Mouse (Mus musculus) CH12.LX (cell line): ENCODE data around the gene Olfr669. TPM values are rescaled to one million over a fixed set of nuclear protein-coding genes. Genes with fewer than 3 reads are reported as not detected.

Experiments
- DNase-seq: peaks from one replicate; pipeline ENCODE4 v3.0.0-alpha.2; 2013; ENCODE audit errors: extremely low read depth
- H3K27ac ChIP-seq: 2 replicates; pipeline ENCODE4 v1.5.1; 2012; ENCODE audit warnings: low read depth, mild to moderate bottlenecking, control low read depth, moderate library complexity; ENCODE audit not compliant: insufficient read depth
- H3K27me3 ChIP-seq: replicated peaks from 2 replicates; pipeline ENCODE3; 2012; ENCODE audit warnings: inconsistent platforms
- H3K36me3 ChIP-seq, 2 experiments: replicated peaks in 1 of 2; 2 replicates each; pipeline versions ENCODE3 to v1.6.1; 2012; ENCODE audit warnings: inconsistent platforms in 1 of 2, low read length in 1 of 2, mild to moderate bottlenecking in 1 of 2, mixed read lengths in 1 of 2, moderate library complexity in 1 of 2; ENCODE audit not compliant: control insufficient read depth in 1 of 2, insufficient read depth in 1 of 2
- H3K4me1 ChIP-seq, 2 experiments: 2 replicates each; pipeline ENCODE4 v1.6.1; 2012; ENCODE audit warnings: inconsistent platforms in 1 of 2, moderate library complexity in 1 of 2; ENCODE audit not compliant: insufficient read depth in 2 of 2, control insufficient read depth in 1 of 2
- H3K4me2 ChIP-seq: 2 replicates; pipeline ENCODE4 v1.6.1; 2012; ENCODE audit warnings: low read depth, mild to moderate bottlenecking, control low read depth; ENCODE audit not compliant: poor library complexity, insufficient read depth, severe bottlenecking
- H3K4me3 ChIP-seq, 3 experiments: fragments of 150-350 bp in 1 of 3; sonication (generic) in 1 of 3; replicated peaks in 1 of 3; 2 replicates each; pipeline versions ENCODE3 to v1.5.1; 2011 to 2012; ENCODE audit warnings: low read depth in 2 of 3, low read length in 2 of 3, mild to moderate bottlenecking in 2 of 3, moderate library complexity in 2 of 3, control low read depth in 1 of 3, improper control_type of control experiment in 1 of 3, inconsistent platforms in 1 of 3, mixed read lengths in 1 of 3; ENCODE audit not compliant: poor library complexity in 1 of 3
- H3K79me2 ChIP-seq: replicated peaks from 2 replicates; pipeline ENCODE4 v1.6.1; 2012; ENCODE audit warnings: mild to moderate bottlenecking, moderate library complexity; ENCODE audit not compliant: control insufficient read depth, poor library complexity, insufficient read depth, severe bottlenecking; ENCODE audit errors: extremely low read depth
- H3K9ac ChIP-seq: 2 replicates; pipeline ENCODE4 v1.6.1; 2012; ENCODE audit warnings: low read depth, mild to moderate bottlenecking, control low read depth, moderate library complexity; ENCODE audit not compliant: insufficient read depth
- H3K9me3 ChIP-seq: replicated peaks from 2 replicates; pipeline ENCODE3; 2012; ENCODE audit warnings: low read length, inconsistent platforms, mixed read lengths
- NELFE ChIP-seq: IDR thresholded peaks from 2 replicates; pipeline ENCODE4 v1.6.1; 2011; ENCODE audit warnings: low read depth, low read length, improper control_type of control experiment
- POLR2A ChIP-seq: IDR thresholded peaks from 2 replicates; pipeline ENCODE4 v1.6.1; 2011; ENCODE audit warnings: low read depth, mild to moderate bottlenecking, improper control_type of control experiment, low read length
- dilution Hi-C: fragments of 300-500 bp; cut with MboI; formaldehyde crosslinking; loops from 2 replicates; pipeline ENCODE4 v1.14.3; 2020; ENCODE audit warnings: low sequenced_read_pairs; ENCODE audit not compliant: extremely low pct_unique_long_range_greater_than_20kb, extremely low pct_ligation_motif_present
- in situ Hi-C: fragments of 300-500 bp; cut with MboI; formaldehyde crosslinking; loops from 3 replicates; pipeline ENCODE4 v1.14.3; 2019; ENCODE audit warnings: low sequenced_read_pairs, low pct_ligation_motif_present, low pct_unique_long_range_greater_than_20kb, mixed read lengths
- polyA plus RNA-seq: library from polyadenylated mRNA; unstranded; fragments of >175 nt; gene quantifications from 2 replicates; pipeline ENCODE4 v1.2.1, GENCODE M21; 2012; ENCODE audit warnings: low read depth; ENCODE audit not compliant: insufficient read length
- total RNA-seq, 2 experiments: library from RNA; depleted of rRNA; stranded (reverse); fragments of 300-350 nt in 1 of 2; fragments of >200 nt in 1 of 2; gene quantifications; 2 replicates each; pipeline ENCODE4 v1.2.3; 2012 to 2014

Gene Olfr669
- total and polyA plus RNA-seq, 3 experiments = not detected

- Histone ChIP-seq H3K79me2 (no peaks in the 10 kb centered on the region), H3K36me3 (no peaks in the 10 kb centered on the region), H3K27ac (no peak within 1 kb of the TSS), H3K9me3 (no peaks in the 10 kb centered on the region), H3K27me3 (no peaks in the 10 kb centered on the region), H3K4me2 (no peak within 1 kb of the TSS), H3K4me3 (no peak within 1 kb of the TSS), H3K9ac (no peak within 1 kb of the TSS), H3K4me1 (no peaks in the 10 kb centered on the region)
- TF ChIP-seq POLR2A (no peak), NELFE (no peak)
- in situ Hi-C loops = no loop called here
- DNase-seq = no peak
- dilution Hi-C loops = no loop called here
Observed at GRCm38 (mm10) chr7:104979026-104979425, 45.0 kb downstream of the Olfr669 start, which contains the start of gene Olfr671. Olfr671 (minus strand) TSS chr7:104979126.

Other genes starting within 250 kb of the Olfr669 start
- not detected in 2 replicates for gene Olfr661, start 247.7 kb upstream of the Olfr669 start, total RNA-seq (2012; rRNA removed)
- not detected in 2 replicates for gene Olfr661, start 247.7 kb upstream of the Olfr669 start, total RNA-seq (2014; rRNA removed)
- gene Olfr661, start 247.7 kb upstream of the Olfr669 start, polyA plus RNA-seq = not detected in 2 replicates
- 0.08 TPM in 1 of 2 replicates, not detected in the other for gene Usp17le, start 156.8 kb upstream of the Olfr669 start, total RNA-seq (2012; rRNA removed)
- gene Usp17le, start 156.8 kb upstream of the Olfr669 start, total RNA-seq (2014; rRNA removed) = not detected in 2 replicates
- not detected in 2 replicates for gene Usp17le, start 156.8 kb upstream of the Olfr669 start, polyA plus RNA-seq
- not detected in 2 replicates for gene Usp17lb, start 91.6 kb upstream of the Olfr669 start, total RNA-seq (2012; rRNA removed)
- gene Usp17lb, start 91.6 kb upstream of the Olfr669 start, total RNA-seq (2014; rRNA removed) = not detected in 2 replicates
- not detected in 2 replicates for gene Usp17lb, start 91.6 kb upstream of the Olfr669 start, polyA plus RNA-seq
- 0.13 and 0.17 TPM in 2 replicates for gene Usp17la, start 77.2 kb upstream of the Olfr669 start, total RNA-seq (2012; rRNA removed)
- gene Usp17la, start 77.2 kb upstream of the Olfr669 start, total RNA-seq (2014; rRNA removed) = not detected in 2 replicates
- 0.10 and 0.11 TPM in 2 replicates for gene Usp17la, start 77.2 kb upstream of the Olfr669 start, polyA plus RNA-seq
- gene Olfr665, start 56.2 kb upstream of the Olfr669 start, total RNA-seq (2012; rRNA removed) = not detected in 2 replicates
- gene Olfr665, start 56.2 kb upstream of the Olfr669 start, total RNA-seq (2014; rRNA removed) = not detected in 2 replicates
- not detected in 2 replicates for gene Olfr665, start 56.2 kb upstream of the Olfr669 start, polyA plus RNA-seq
- not detected in 2 replicates for gene Olfr666, start 38.3 kb upstream of the Olfr669 start, total RNA-seq (2012; rRNA removed)
- gene Olfr666, start 38.3 kb upstream of the Olfr669 start, total RNA-seq (2014; rRNA removed) = not detected in 2 replicates
- not detected in 2 replicates for gene Olfr666, start 38.3 kb upstream of the Olfr669 start, polyA plus RNA-seq
- gene Olfr667, start 12.8 kb upstream of the Olfr669 start, total RNA-seq (2012; rRNA removed) = not detected in 2 replicates
- not detected in 2 replicates for gene Olfr667, start 12.8 kb upstream of the Olfr669 start, total RNA-seq (2014; rRNA removed)
- not detected in 2 replicates for gene Olfr667, start 12.8 kb upstream of the Olfr669 start, polyA plus RNA-seq
- not detected in 2 replicates for gene Olfr668, start 6.2 kb upstream of the Olfr669 start, total RNA-seq (2012; rRNA removed)
- gene Olfr668, start 6.2 kb upstream of the Olfr669 start, total RNA-seq (2014; rRNA removed) = not detected in 2 replicates
- gene Olfr668, start 6.2 kb upstream of the Olfr669 start, polyA plus RNA-seq = not detected in 2 replicates
- gene Olfr670, start 28.4 kb downstream of the Olfr669 start, total RNA-seq (2012; rRNA removed) = not detected in 2 replicates
- not detected in 2 replicates for gene Olfr670, start 28.4 kb downstream of the Olfr669 start, total RNA-seq (2014; rRNA removed)
- not detected in 2 replicates for gene Olfr670, start 28.4 kb downstream of the Olfr669 start, polyA plus RNA-seq
- not detected in 2 replicates for gene Olfr671, start 44.9 kb downstream of the Olfr669 start, total RNA-seq (2012; rRNA removed)
- gene Olfr671, start 44.9 kb downstream of the Olfr669 start, total RNA-seq (2014; rRNA removed) = not detected in 2 replicates
- gene Olfr671, start 44.9 kb downstream of the Olfr669 start, polyA plus RNA-seq = not detected in 2 replicates
- gene Olfr672, start 67.8 kb downstream of the Olfr669 start, total RNA-seq (2012; rRNA removed) = not detected in 2 replicates
- gene Olfr672, start 67.8 kb downstream of the Olfr669 start, total RNA-seq (2014; rRNA removed) = not detected in 2 replicates
- not detected in 2 replicates for gene Olfr672, start 67.8 kb downstream of the Olfr669 start, polyA plus RNA-seq
- not detected in 2 replicates for gene Olfr675, start 94.2 kb downstream of the Olfr669 start, total RNA-seq (2012; rRNA removed)
- not detected in 2 replicates for gene Olfr675, start 94.2 kb downstream of the Olfr669 start, total RNA-seq (2014; rRNA removed)
- gene Olfr675, start 94.2 kb downstream of the Olfr669 start, polyA plus RNA-seq = not detected in 2 replicates
- gene Olfr676, start 98.5 kb downstream of the Olfr669 start, total RNA-seq (2012; rRNA removed) = not detected in 2 replicates
- not detected in 2 replicates for gene Olfr676, start 98.5 kb downstream of the Olfr669 start, total RNA-seq (2014; rRNA removed)
- gene Olfr676, start 98.5 kb downstream of the Olfr669 start, polyA plus RNA-seq = not detected in 2 replicates
- gene Olfr677, start 117.1 kb downstream of the Olfr669 start, total RNA-seq (2012; rRNA removed) = not detected in 2 replicates
- not detected in 2 replicates for gene Olfr677, start 117.1 kb downstream of the Olfr669 start, total RNA-seq (2014; rRNA removed)
- not detected in 2 replicates for gene Olfr677, start 117.1 kb downstream of the Olfr669 start, polyA plus RNA-seq
- not detected in 2 replicates for gene Olfr678, start 130.2 kb downstream of the Olfr669 start, total RNA-seq (2012; rRNA removed)
- not detected in 2 replicates for gene Olfr678, start 130.2 kb downstream of the Olfr669 start, total RNA-seq (2014; rRNA removed)
- not detected in 2 replicates for gene Olfr678, start 130.2 kb downstream of the Olfr669 start, polyA plus RNA-seq
- not detected in 2 replicates for gene Olfr679, start 147.0 kb downstream of the Olfr669 start, total RNA-seq (2012; rRNA removed)
- not detected in 2 replicates for gene Olfr679, start 147.0 kb downstream of the Olfr669 start, total RNA-seq (2014; rRNA removed)
- gene Olfr679, start 147.0 kb downstream of the Olfr669 start, polyA plus RNA-seq = not detected in 2 replicates
- not detected in 2 replicates for gene Olfr680-ps1, start 158.6 kb downstream of the Olfr669 start, total RNA-seq (2012; rRNA removed)
- gene Olfr680-ps1, start 158.6 kb downstream of the Olfr669 start, total RNA-seq (2014; rRNA removed) = not detected in 2 replicates
- not detected in 2 replicates for gene Olfr680-ps1, start 158.6 kb downstream of the Olfr669 start, polyA plus RNA-seq
- gene Olfr681, start 182.6 kb downstream of the Olfr669 start, total RNA-seq (2012; rRNA removed) = not detected in 2 replicates
- gene Olfr681, start 182.6 kb downstream of the Olfr669 start, total RNA-seq (2014; rRNA removed) = not detected in 2 replicates
- not detected in 2 replicates for gene Olfr681, start 182.6 kb downstream of the Olfr669 start, polyA plus RNA-seq
- gene Olfr683, start 212.8 kb downstream of the Olfr669 start, total RNA-seq (2012; rRNA removed) = not detected in 2 replicates
- not detected in 2 replicates for gene Olfr683, start 212.8 kb downstream of the Olfr669 start, total RNA-seq (2014; rRNA removed)
- gene Olfr683, start 212.8 kb downstream of the Olfr669 start, polyA plus RNA-seq = not detected in 2 replicates
- gene Olfr684, start 229.4 kb downstream of the Olfr669 start, total RNA-seq (2012; rRNA removed) = not detected in 2 replicates
- not detected in 2 replicates for gene Olfr684, start 229.4 kb downstream of the Olfr669 start, total RNA-seq (2014; rRNA removed)
- not detected in 2 replicates for gene Olfr684, start 229.4 kb downstream of the Olfr669 start, polyA plus RNA-seq